Mouse (Mus musculus): ENCODE data around the gene Grin2b.

DNA sequence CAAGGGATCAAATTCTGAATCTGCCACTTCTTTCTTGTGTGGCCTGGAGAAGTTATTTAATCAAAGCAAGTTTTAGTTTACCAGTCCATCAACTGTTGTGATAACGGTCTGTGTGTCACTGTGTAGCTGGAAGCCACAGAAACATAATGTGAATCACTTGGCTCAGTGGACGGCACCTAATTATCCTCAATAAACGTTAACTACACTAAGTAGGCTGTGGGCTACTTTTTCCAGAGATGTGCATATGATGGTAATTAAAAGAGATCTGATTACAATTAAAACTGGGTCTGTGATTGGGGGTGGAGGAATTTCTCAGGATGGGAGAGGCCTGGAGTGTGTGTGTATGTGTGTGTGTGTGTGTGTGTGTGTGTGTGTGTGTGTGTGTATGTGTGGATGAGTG, 471.9 kb downstream of the Grin2b start:
- no peak for TF ChIP-seq CTCF (IDR thresholded peaks at IDR 0.05; ENCODE audit: low read depth)
- TF ChIP-seq EP300 (optimal IDR thresholded peaks at IDR 0.05), result no peak

Measured in stomach, postnatal 0 days (tissue).